Mouse (Mus musculus): ENCODE results near the gene Ecel1. TPM values are rescaled to one million over a fixed set of nuclear protein-coding genes. Genes with fewer than 3 reads are reported as not detected.

Ecel1 gene
- polyA plus RNA-seq, 1 experiment from 2014 or later = 0.90 TPM

Other genes starting within 250 kb of the Ecel1 start
- gene Alppl2, start 66.6 kb downstream of the Ecel1 start, polyA plus RNA-seq (2015; fragmentation: Nextera tagmentation; extraction: Ambion mirVana) = not detected in 2 replicates
- 0.47 TPM in 1 of 2 replicates, not detected in the other for gene Alpi, start 54.9 kb downstream of the Ecel1 start, polyA plus RNA-seq (2015; fragmentation: Nextera tagmentation; extraction: Ambion mirVana)
- not detected in 2 replicates for gene Akp3, start 31.5 kb downstream of the Ecel1 start, polyA plus RNA-seq (2015; fragmentation: Nextera tagmentation; extraction: Ambion mirVana)
- not detected in 2 replicates for gene Prss56, start 26.8 kb upstream of the Ecel1 start, polyA plus RNA-seq (2015; fragmentation: Nextera tagmentation; extraction: Ambion mirVana)
- gene Chrnd, start 34.1 kb upstream of the Ecel1 start, polyA plus RNA-seq (2015; fragmentation: Nextera tagmentation; extraction: Ambion mirVana) = 0.87 and 1.0 TPM in 2 replicates
- 2.9 and 3.0 TPM in 2 replicates for gene Chrng, start 48.1 kb upstream of the Ecel1 start, polyA plus RNA-seq (2015; fragmentation: Nextera tagmentation; extraction: Ambion mirVana)
- 167 and 170 TPM in 2 replicates for gene Eif4e2, start 57.4 kb upstream of the Ecel1 start, polyA plus RNA-seq (2015; fragmentation: Nextera tagmentation; extraction: Ambion mirVana)
- gene Efhd1, start 107.8 kb upstream of the Ecel1 start, polyA plus RNA-seq (2015; fragmentation: Nextera tagmentation; extraction: Ambion mirVana) = 0.86 and 1.2 TPM in 2 replicates
- gene Gigyf2, start 170.5 kb upstream of the Ecel1 start, polyA plus RNA-seq (2015; fragmentation: Nextera tagmentation; extraction: Ambion mirVana) = 66.8 TPM in 2 replicates
- 1.4 and 2.4 TPM in 2 replicates for gene Kcnj13, start 238.2 kb upstream of the Ecel1 start, polyA plus RNA-seq (2015; fragmentation: Nextera tagmentation; extraction: Ambion mirVana)